Mouse (Mus musculus) olfactory bulb, adult 2 months (tissue): Measurements from ENCODE around the gene Tmem108. TPM values are rescaled to one million over a fixed set of nuclear protein-coding genes. Genes with fewer than 3 reads are reported as not detected.
A peak's percentile ranks its signal among the peaks of the same experiment; 100 is the strongest.

Experiments used
- H3K27ac ChIP-seq: fragments of 200-500 bp; 2 replicates; pipeline ENCODE4 v1.5.1; 2012; ENCODE audit warnings: low read depth, low read length; ENCODE audit not compliant: insufficient read depth
- H3K4me1 ChIP-seq: fragments of 200-500 bp; 2 replicates; pipeline ENCODE4 v1.6.1; 2012; ENCODE audit warnings: low read length; ENCODE audit not compliant: control insufficient read depth, insufficient read depth
- H3K4me3 ChIP-seq: fragments of 200-500 bp; 2 replicates; pipeline ENCODE4 v1.5.1; 2012; ENCODE audit warnings: mild to moderate bottlenecking, low read depth, low read length, moderate library complexity; ENCODE audit not compliant: insufficient read depth
- CTCF ChIP-seq: fragments of 200-500 bp; IDR thresholded peaks from 2 replicates; pipeline ENCODE4 v1.5.1; 2012; ENCODE audit warnings: low read depth, mild to moderate bottlenecking, low read length, moderate library complexity; ENCODE audit not compliant: insufficient read depth
- POLR2A ChIP-seq: fragments of 200-500 bp; IDR thresholded peaks from 2 replicates; pipeline ENCODE4 v1.6.1; 2012; ENCODE audit warnings: mild to moderate bottlenecking, low read depth, low read length, moderate library complexity; ENCODE audit not compliant: insufficient read depth
- WGBS: fragments of 180-500 bp; shearing (Covaris S2); methylation state at CpG from one replicate; pipeline ENCODE4 v1.1.7; 2018; 5-methylcytosine and 5-hydroxymethylcytosine counted together
- polyA plus RNA-seq: library from polyadenylated mRNA; stranded (reverse); fragments of >200 nt; gene quantifications from 2 replicates; pipeline ENCODE4 v1.2.4, GENCODE M21; 2012; ENCODE audit warnings: low replicate concordance; ENCODE audit not compliant: missing spikeins, insufficient read depth, insufficient read length

Gene Tmem108
- not detected in 2 replicates for polyA plus RNA-seq

DNA sequence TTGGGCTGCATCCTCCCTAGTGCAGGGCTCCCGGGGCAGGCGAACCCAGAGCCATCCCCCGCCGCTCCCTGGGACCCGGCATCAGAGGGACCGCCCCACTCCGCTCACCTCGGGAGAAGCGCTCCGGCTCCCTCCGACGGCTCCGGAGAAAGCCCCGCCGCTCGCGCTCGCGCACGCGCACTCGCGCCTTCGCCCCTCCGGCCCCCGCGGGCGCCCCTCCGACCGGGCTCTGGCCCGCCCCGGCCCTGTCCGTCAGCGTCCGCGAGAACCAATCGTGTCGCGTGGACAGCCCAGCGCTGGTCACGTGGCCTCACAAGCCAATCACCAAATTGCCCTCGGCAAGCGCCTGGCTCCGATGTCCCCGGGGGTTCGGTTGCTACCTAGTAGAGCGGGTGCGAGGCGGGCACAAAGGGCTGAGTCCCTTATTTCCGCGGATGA lies at the start of gene Tmem108:
Tmem108 (minus strand) TSS at position 191 of the 438 bp plus-strand sequence.
- H3K4me3 ChIP-seq, result peak within 1 kb of the TSS; percentile 90
- H3K27ac ChIP-seq, result peak within 1 kb of the TSS; percentile 5; the same call in 1 of the 2 replicates
- TF ChIP-seq CTCF, result peak; percentile 3; the same call in 1 of the 2 replicates
- TF ChIP-seq POLR2A, result peak; percentile 74
- 1% methylated on average over 51 of the region's 51 CpGs for WGBS
- H3K4me1 ChIP-seq, result peaks cover 3% of the 10 kb centered on the region; the same call in 1 of the 2 replicates

DNA sequence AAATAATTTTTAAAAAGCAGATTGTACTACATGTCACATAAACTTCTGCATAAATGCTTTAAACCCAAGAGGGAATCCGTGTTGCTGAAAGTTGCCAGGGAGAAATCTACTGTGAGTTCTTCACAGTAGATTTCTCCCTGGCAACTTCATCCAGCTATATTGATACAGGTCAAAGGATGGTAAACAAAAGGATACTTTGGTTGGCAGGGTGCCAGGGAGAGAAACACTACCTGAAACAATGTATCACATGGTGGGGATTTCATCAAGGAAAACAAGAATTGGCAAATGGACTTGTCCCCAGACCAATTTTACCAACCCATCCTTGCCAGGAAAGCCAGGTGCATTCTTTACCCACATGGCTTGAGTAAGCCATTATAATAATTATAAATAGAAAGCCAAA lies 27.4 kb upstream of the Tmem108 start:
- no peak overlapping the region for H3K27ac ChIP-seq
- H3K4me3 ChIP-seq, result no peak overlapping the region
- H3K4me1 ChIP-seq, result no peaks in the 10 kb centered on the region
- no peak for TF ChIP-seq POLR2A
- TF ChIP-seq CTCF, result no peak
- WGBS, result 66% methylated on average over 1 of the region's 1 CpGs

DNA sequence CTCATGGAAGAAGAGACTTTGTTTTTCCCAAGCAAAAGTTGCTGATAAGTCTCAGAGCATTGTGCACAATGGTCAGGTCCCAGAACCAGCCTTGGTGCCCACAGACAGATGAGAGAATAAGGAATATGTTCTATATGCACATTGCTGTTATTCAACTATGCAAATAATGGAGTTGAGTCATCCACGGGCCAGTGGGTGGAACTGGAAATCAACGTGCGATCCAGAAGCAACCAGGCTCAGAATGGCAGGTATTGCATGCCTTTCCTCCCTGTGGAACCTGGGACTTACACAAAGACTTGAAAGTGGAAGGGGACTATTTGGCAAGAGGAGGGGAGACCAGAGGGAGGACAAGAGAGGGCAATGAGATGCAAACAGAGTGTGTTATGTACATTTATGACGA lies 22.5 kb upstream of the Tmem108 start:
- WGBS, result 69% methylated on average over 4 of the region's 4 CpGs
- no peak overlapping the region for H3K4me3 ChIP-seq
- TF ChIP-seq CTCF, result no peak
- TF ChIP-seq POLR2A, result no peak
- H3K27ac ChIP-seq, result no peak overlapping the region
- H3K4me1 ChIP-seq, result no peaks in the 10 kb centered on the region

- no peaks in the 10 kb centered on the region for H3K4me1 ChIP-seq
- 58% methylated on average over 16 of the region's 16 CpGs for WGBS
- TF ChIP-seq CTCF (no peak), POLR2A (no peak)
- H3K4me3 ChIP-seq, result no peak overlapping the region
- H3K27ac ChIP-seq, result no peak overlapping the region
These were observed 21.6 kb upstream of the Tmem108 start for GRCm38 (mm10) chr9:103783276-103783675.

GRCm38 (mm10) chr9:103782306-103782705 lies 20.7 kb upstream of the Tmem108 start:
- H3K4me1 ChIP-seq, result no peaks in the 10 kb centered on the region
- WGBS, result 90% methylated on average over 7 of the region's 7 CpGs
- no peak for TF ChIP-seq POLR2A
- no peak for TF ChIP-seq CTCF
- H3K4me3 ChIP-seq, result no peak overlapping the region
- no peak overlapping the region for H3K27ac ChIP-seq

DNA sequence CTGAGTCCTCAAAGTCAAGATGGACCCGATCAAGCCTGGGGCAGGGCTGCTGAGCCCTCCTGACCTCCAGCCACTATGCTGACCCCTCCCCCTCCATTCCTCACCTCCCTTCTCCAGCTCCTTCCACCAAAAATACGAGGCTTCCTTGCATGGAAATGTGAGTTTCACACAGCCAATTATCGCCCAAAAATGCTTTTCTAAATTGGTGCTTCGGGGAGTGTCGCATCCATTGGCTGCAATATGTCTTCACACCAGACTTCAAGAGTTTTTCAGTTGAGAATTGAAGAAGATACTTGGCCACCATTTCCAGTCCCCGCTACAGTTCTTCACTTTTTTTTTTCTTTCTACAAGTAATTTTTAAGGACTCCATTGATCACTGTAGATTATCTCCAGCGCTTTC lies 19.8 kb upstream of the Tmem108 start:
- TF ChIP-seq CTCF (no peak), POLR2A (no peak)
- no peak overlapping the region for H3K27ac ChIP-seq
- 87% methylated on average over 7 of the region's 7 CpGs for WGBS
- H3K4me1 ChIP-seq, result no peaks in the 10 kb centered on the region
- H3K4me3 ChIP-seq, result no peak overlapping the region

DNA sequence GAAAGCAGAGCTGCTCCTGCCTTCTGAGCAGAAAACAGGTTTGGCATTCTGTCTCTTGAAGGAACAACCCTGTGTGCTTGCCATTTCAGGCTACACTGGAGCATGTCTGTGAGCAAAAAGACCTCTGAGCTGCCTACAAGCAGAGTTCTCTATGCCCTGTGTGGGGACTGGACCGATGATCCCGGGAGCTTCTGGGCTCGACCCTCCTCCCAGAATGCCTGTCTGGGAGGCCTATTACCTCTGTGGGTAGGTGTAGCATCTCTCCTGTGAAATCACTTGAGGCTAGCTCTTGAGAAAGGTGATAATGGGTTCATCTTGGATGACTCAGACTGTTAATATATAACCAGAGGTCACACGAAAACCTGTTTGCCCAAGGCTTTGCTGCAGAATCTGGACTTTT lies 19.0 kb upstream of the Tmem108 start:
- 86% methylated on average over 4 of the region's 4 CpGs for WGBS
- no peak overlapping the region for H3K4me3 ChIP-seq
- TF ChIP-seq POLR2A, result no peak
- no peak for TF ChIP-seq CTCF
- no peaks in the 10 kb centered on the region for H3K4me1 ChIP-seq
- no peak overlapping the region for H3K27ac ChIP-seq

GRCm38 (mm10) chr9:103778185-103778584 lies 16.5 kb upstream of the Tmem108 start:
- no peaks in the 10 kb centered on the region for H3K4me1 ChIP-seq
- WGBS, result 57% methylated on average over 1 of the region's 1 CpGs
- H3K4me3 ChIP-seq, result no peak overlapping the region
- H3K27ac ChIP-seq, result no peak overlapping the region
- no peak for TF ChIP-seq CTCF
- no peak for TF ChIP-seq POLR2A

GRCm38 (mm10) chr9:103761151-103761571 lies 476 bp downstream of the Tmem108 start:
- WGBS, result under 1% methylated on average over 30 of the region's 30 CpGs
- H3K27ac ChIP-seq, result peak overlapping the region; percentile 5; the same call in 1 of the 2 replicates
- H3K4me3 ChIP-seq, result peak overlapping the region; percentile 90
- TF ChIP-seq CTCF (peak; percentile 5; the same call in 1 of the 2 replicates), POLR2A (no peak)
- H3K4me1 ChIP-seq, result peaks cover 3% of the 10 kb centered on the region; the same call in 1 of the 2 replicates
